Comparison of ENCODE assay signal across 7 mouse cellular contexts in genomic region chr9:21546789-21547074, GRCm38 (mm10). TPM values are rescaled to one million over a fixed set of nuclear protein-coding genes. Genes with fewer than 3 reads are reported as not detected.
A peak's percentile ranks its signal among the peaks of the same experiment; 100 is the strongest.
DNase-seq lines count a peak whose midpoint lies in the region; ATAC-seq and TF ChIP-seq lines count a peak whose summit lies in the region.

TSS of gene Carm1 (plus strand) at chr9:21546894.

- H3K4me2 ChIP-seq in embryonic facial prominence, embryonic 14.5 days (ENCODE audit: low read depth, low read length) = peak within 1 kb of the TSS; percentile 77
- H3K4me2 ChIP-seq in heart, embryonic 15.5 days = peak within 1 kb of the TSS; percentile 82
- peak within 1 kb of the TSS; percentile 89 for H3K4me2 ChIP-seq in midbrain, embryonic 16.5 days (ENCODE audit: low read length)

- WGBS in embryonic facial prominence, embryonic 14.5 days = no CpG with 5 or more reads among the region's 52 CpGs
- 0% methylated on average over 8 of the region's 52 CpGs for WGBS in heart, embryonic 15.5 days
- under 1% methylated on average over 43 of the region's 52 CpGs for WGBS in midbrain, embryonic 16.5 days

- peak within 1 kb of the TSS; percentile 99 for H3K9ac ChIP-seq in embryonic facial prominence, embryonic 14.5 days (ENCODE audit: low read depth, low read length)
- peak within 1 kb of the TSS; percentile 98 for H3K9ac ChIP-seq in heart, embryonic 15.5 days
- peak within 1 kb of the TSS; percentile 93 for H3K9ac ChIP-seq in midbrain, embryonic 16.5 days (ENCODE audit: low read depth, low read length)

- no peak for DNase-seq in thymus, postnatal 0 days (ENCODE audit: low spot score)
- DNase-seq in thymus, postnatal 4 days = no peak
- DNase-seq in embryonic facial prominence, embryonic 14.5 days (ENCODE audit: low spot score) = no peak
- DNase-seq in left cerebral cortex, adult 2 months (ENCODE audit: extremely low spot score in 1 of 2, low spot score in 2 of 2) = peak in 1 of 2 experiments; percentile 73
- no peak for DNase-seq in MN1 (ENCODE audit: low spot score)

- H3K4me1 ChIP-seq in embryonic facial prominence, embryonic 14.5 days (ENCODE audit: control insufficient read depth, insufficient read depth, low read length) = peaks cover 19% of the 10 kb centered on the region
- H3K4me1 ChIP-seq in heart, embryonic 15.5 days (replicated peaks) = peaks cover 27% of the 10 kb centered on the region
- peaks cover 16% of the 10 kb centered on the region for H3K4me1 ChIP-seq in midbrain, embryonic 16.5 days (ENCODE audit: control insufficient read depth, insufficient read depth, low read length)

- peak within 1 kb of the TSS; percentile 99 for H3K27ac ChIP-seq in embryonic facial prominence, embryonic 14.5 days (replicated peaks; ENCODE audit: low read depth, low read length)
- peak within 1 kb of the TSS; percentile 99 for H3K27ac ChIP-seq in heart, embryonic 15.5 days
- H3K27ac ChIP-seq in left cerebral cortex, adult 2 months = peak within 1 kb of the TSS; percentile 93
- peak within 1 kb of the TSS; percentile 98 for H3K27ac ChIP-seq in midbrain, embryonic 16.5 days (ENCODE audit: low read length)

- no peak for ATAC-seq in embryonic facial prominence, embryonic 14.5 days (ENCODE audit: low read depth)
- no peak for ATAC-seq in heart, embryonic 15.5 days (replicated peaks; ENCODE audit: insufficient number of reproducible peaks, insufficient read depth, low FRiP score, low read depth)
- peak; percentile 54 for ATAC-seq in midbrain, embryonic 16.5 days

- peaks cover 19% of the 10 kb centered on the region for H3K36me3 ChIP-seq in embryonic facial prominence, embryonic 14.5 days (ENCODE audit: control insufficient read depth, insufficient read depth, low read length)
- no peaks in the 10 kb centered on the region for H3K36me3 ChIP-seq in heart, embryonic 15.5 days
- H3K36me3 ChIP-seq in midbrain, embryonic 16.5 days (ENCODE audit: control insufficient read depth, insufficient read depth, low read length) = peaks cover 5% of the 10 kb centered on the region

- H3K27me3 ChIP-seq in embryonic facial prominence, embryonic 14.5 days (replicated peaks; ENCODE audit: control insufficient read depth, insufficient read depth, low read length) = no peaks in the 10 kb centered on the region
- H3K27me3 ChIP-seq in heart, embryonic 15.5 days = no peaks in the 10 kb centered on the region
- H3K27me3 ChIP-seq in midbrain, embryonic 16.5 days (ENCODE audit: control insufficient read depth, insufficient read depth, low read depth, low read length) = no peaks in the 10 kb centered on the region

- H3K4me3 ChIP-seq in embryonic facial prominence, embryonic 14.5 days (ENCODE audit: low read depth, low read length) = peak within 1 kb of the TSS; percentile 88
- H3K4me3 ChIP-seq in heart, embryonic 15.5 days = peak within 1 kb of the TSS; percentile 90
- peak within 1 kb of the TSS; percentile 69 for H3K4me3 ChIP-seq in left cerebral cortex, adult 2 months
- peak within 1 kb of the TSS; percentile 46 for H3K4me3 ChIP-seq in midbrain, embryonic 16.5 days (ENCODE audit: low read depth, low read length)

- TF ChIP-seq CTCF in left cerebral cortex, adult 2 months (IDR thresholded peaks at IDR 0.05) = peak; percentile 54

- H3K9me3 ChIP-seq in embryonic facial prominence, embryonic 14.5 days (ENCODE audit: control insufficient read depth, low read length) = no peaks in the 10 kb centered on the region
- H3K9me3 ChIP-seq in heart, embryonic 15.5 days (replicated peaks) = no peaks in the 10 kb centered on the region
- H3K9me3 ChIP-seq in midbrain, embryonic 16.5 days (replicated peaks; ENCODE audit: control insufficient read depth, low read length, poor library complexity, severe bottlenecking) = no peaks in the 10 kb centered on the region

- intact Hi-C loops in left cerebral cortex, adult 2 months (cut with DNase I) = loop anchor here (2.0 to 5.0 kb wide), 3 partner anchors 36 to 180 kb away; partner anchors contain the start of genes Ilf3, Timm29, Tmed1 and Yipf2

RNA-seq across cellular contexts. Expression of gene Carm1, which starts in this region (rescaled TPM):
- 10.9 and 12.4 TPM in 2 replicates for polyA plus RNA-seq in thymus, postnatal 0 days (2015; fragmentation: Nextera tagmentation; extraction: Ambion mirVana)
- 55.7 and 57.1 TPM in 2 replicates for polyA plus RNA-seq in embryonic facial prominence, embryonic 14.5 days (2014; fragmentation: Nextera tagmentation; extraction: Ambion mirVana)
- polyA plus RNA-seq in heart, embryonic 15.5 days (2015; fragmentation: Nextera tagmentation; extraction: Ambion mirVana) = 26.2 and 41.0 TPM in 2 replicates
- total RNA-seq in left cerebral cortex, adult 2 months (2021) = 10 to 100 TPM; 78.2 to 79.5 TPM
- 22.5 and 27.4 TPM in 2 replicates for polyA plus RNA-seq in midbrain, embryonic 16.5 days (2015; fragmentation: Nextera tagmentation; extraction: Ambion mirVana)
